Mouse (Mus musculus) kidney, embryonic 16.5 days (tissue): ENCODE measurements around the gene Ss18l1. TPM values are rescaled to one million over a fixed set of nuclear protein-coding genes. Genes with fewer than 3 reads are reported as not detected.

Experiments used
- ATAC-seq: fragments of 200-750 bp; cut with Nextera tagmentation; 2 replicates; pipeline ENCODE4 v1.8.0; 2017; ENCODE audit warnings: moderate TSS enrichment; ENCODE audit not compliant: low FRiP score, low TSS enrichment
- H3K27ac ChIP-seq: fragments of 300-500 bp; sonication (generic); 2 replicates; pipeline ENCODE4 v1.5.1; 2014; ENCODE audit warnings: low read length
- H3K27me3 ChIP-seq: fragments of 300-500 bp; sonication (generic); 2 replicates; pipeline ENCODE4 v1.6.1; 2014; ENCODE audit warnings: low read length, control low read depth, mixed read lengths; ENCODE audit not compliant: insufficient read depth
- H3K36me3 ChIP-seq: fragments of 300-500 bp; sonication (generic); 2 replicates; pipeline ENCODE4 v1.6.1; 2014; ENCODE audit warnings: low read length, control low read depth, mixed read lengths; ENCODE audit not compliant: insufficient read depth
- H3K4me1 ChIP-seq: fragments of 300-500 bp; sonication (generic); 2 replicates; pipeline ENCODE4 v1.6.1; 2014; ENCODE audit warnings: low read length, control low read depth, mixed read lengths; ENCODE audit not compliant: insufficient read depth
- H3K4me2 ChIP-seq: fragments of 300-500 bp; sonication (generic); replicated peaks from 2 replicates; pipeline ENCODE4 v1.6.1; 2014; ENCODE audit warnings: low read depth, low read length
- H3K4me3 ChIP-seq: fragments of 300-500 bp; sonication (generic); 2 replicates; pipeline ENCODE4 v1.5.1; 2014; ENCODE audit warnings: mild to moderate bottlenecking, low read length
- H3K9ac ChIP-seq: fragments of 300-500 bp; sonication (generic); replicated peaks from 2 replicates; pipeline ENCODE4 v1.6.1; 2014; ENCODE audit warnings: low read length
- H3K9me3 ChIP-seq: fragments of 300-500 bp; sonication (generic); 2 replicates; pipeline ENCODE4 v1.6.1; 2016; ENCODE audit warnings: low read length, control low read depth
- WGBS: fragments of 180-500 bp; shearing (Covaris S2); extraction: QIAGEN DNeasy Blood & Tissue Kit; methylation state at CpG from one replicate; pipeline ENCODE4 v1.1.7; 2014; 5-methylcytosine and 5-hydroxymethylcytosine counted together
- polyA plus RNA-seq: library from polyadenylated mRNA; unstranded; fragments of >200 nt; fragmentation: Nextera tagmentation; extraction: Ambion mirVana; gene quantifications from 2 replicates; pipeline ENCODE4 v1.2.1, GENCODE M21; 2015

Gene Ss18l1
- polyA plus RNA-seq, 1 experiment from 2014 or later = 7.0 TPM

GRCm38 (mm10) chr2:180031270-180031669 lies 11.0 kb upstream of the Ss18l1 start:
- WGBS = 65% methylated on average over 6 of the region's 6 CpGs
- H3K27ac ChIP-seq = peak overlapping the region; percentile 27; the same call in 1 of the 2 replicates
- no peak for ATAC-seq

GRCm38 (mm10) chr2:180032925-180033324 lies 9.4 kb upstream of the Ss18l1 start:
- H3K27ac ChIP-seq = no peak overlapping the region
- no peak overlapping the region for H3K4me3 ChIP-seq
- no peak overlapping the region for H3K9ac ChIP-seq
- no peaks in the 10 kb centered on the region for H3K9me3 ChIP-seq
- no peaks in the 10 kb centered on the region for H3K27me3 ChIP-seq
- peaks cover 8% of the 10 kb centered on the region for H3K4me1 ChIP-seq
- WGBS = 71% methylated on average over 3 of the region's 3 CpGs
- H3K4me2 ChIP-seq = no peak overlapping the region
- no peak for ATAC-seq
- H3K36me3 ChIP-seq = peaks cover 92% of the 10 kb centered on the region

More at GRCm38 (mm10) chr2:180031270-180031669, 11.0 kb upstream of the Ss18l1 start:
- peaks cover 78% of the 10 kb centered on the region for H3K36me3 ChIP-seq
- H3K27me3 ChIP-seq = no peaks in the 10 kb centered on the region
- no peaks in the 10 kb centered on the region for H3K9me3 ChIP-seq
- H3K4me2 ChIP-seq = no peak overlapping the region
- no peak overlapping the region for H3K4me3 ChIP-seq
- no peak overlapping the region for H3K9ac ChIP-seq
- H3K4me1 ChIP-seq = peaks cover 25% of the 10 kb centered on the region

GRCm38 (mm10) chr2:180033956-180034355 lies 8.4 kb upstream of the Ss18l1 start:
- Histone ChIP-seq H3K36me3 (peaks cover 92% of the 10 kb centered on the region), H3K9me3 (no peaks in the 10 kb centered on the region), H3K27me3 (no peaks in the 10 kb centered on the region), H3K4me2 (no peak overlapping the region), H3K27ac (no peak overlapping the region), H3K4me3 (no peak overlapping the region), H3K4me1 (peaks cover 5% of the 10 kb centered on the region; the same call in 1 of the 2 replicates), H3K9ac (no peak overlapping the region)
- 58% methylated on average over 3 of the region's 3 CpGs for WGBS
- no peak for ATAC-seq

GRCm38 (mm10) chr2:180034753-180035152 lies 7.6 kb upstream of the Ss18l1 start:
- Histone ChIP-seq H3K27me3 (no peaks in the 10 kb centered on the region), H3K9me3 (no peaks in the 10 kb centered on the region), H3K36me3 (peaks cover 86% of the 10 kb centered on the region), H3K4me2 (no peak overlapping the region), H3K4me1 (peaks cover 9% of the 10 kb centered on the region), H3K27ac (no peak overlapping the region), H3K9ac (no peak overlapping the region), H3K4me3 (no peak overlapping the region)
- WGBS = 51% methylated on average over 5 of the region's 5 CpGs
- no peak for ATAC-seq

- Histone ChIP-seq H3K27me3 (no peaks in the 10 kb centered on the region), H3K4me1 (peaks cover 35% of the 10 kb centered on the region), H3K9ac (peak overlapping the region; percentile 42; the same call in 1 of the 2 replicates), H3K36me3 (peaks cover 34% of the 10 kb centered on the region), H3K9me3 (no peaks in the 10 kb centered on the region), H3K27ac (peak overlapping the region; percentile 47; the same call in 1 of the 2 replicates), H3K4me3 (peak overlapping the region; percentile 98), H3K4me2 (peak overlapping the region; percentile 91)
- ATAC-seq = no peak
- WGBS = 34% methylated on average over 6 of the region's 6 CpGs
Measured at GRCm38 (mm10) chr2:180040406-180040805, 1.9 kb upstream of the Ss18l1 start.

GRCm38 (mm10) chr2:180041577-180042255 lies 593 bp upstream of the Ss18l1 start:
- ATAC-seq = peak; percentile 40
- under 1% methylated on average over 63 of the region's 66 CpGs for WGBS
- peak overlapping the region; percentile 98 for H3K4me3 ChIP-seq
- peak overlapping the region; percentile 91 for H3K4me2 ChIP-seq
- peak overlapping the region; percentile 93 for H3K9ac ChIP-seq
- peak overlapping the region; percentile 92 for H3K27ac ChIP-seq
- peaks cover 24% of the 10 kb centered on the region for H3K36me3 ChIP-seq
- no peaks in the 10 kb centered on the region for H3K9me3 ChIP-seq
- H3K4me1 ChIP-seq = peaks cover 35% of the 10 kb centered on the region
- no peaks in the 10 kb centered on the region for H3K27me3 ChIP-seq

- Histone ChIP-seq H3K27me3 (no peaks in the 10 kb centered on the region), H3K4me2 (peak overlapping the region; percentile 91), H3K4me3 (peak overlapping the region; percentile 98), H3K9ac (peak overlapping the region; percentile 93), H3K36me3 (peaks cover 17% of the 10 kb centered on the region), H3K4me1 (peaks cover 35% of the 10 kb centered on the region), H3K27ac (peak overlapping the region; percentile 92), H3K9me3 (no peaks in the 10 kb centered on the region; the same call in 1 of the 2 replicates)
- WGBS = under 1% methylated on average over 60 of the region's 66 CpGs
- peak; percentile 76 for ATAC-seq
Measured at GRCm38 (mm10) chr2:180042858-180043515, 678 bp downstream of the Ss18l1 start.

GRCm38 (mm10) chr2:180045283-180045682 lies 3.0 kb downstream of the Ss18l1 start:
- Histone ChIP-seq H3K4me2 (no peak overlapping the region), H3K27me3 (no peaks in the 10 kb centered on the region), H3K9ac (no peak overlapping the region), H3K27ac (no peak overlapping the region), H3K36me3 (peaks cover 6% of the 10 kb centered on the region), H3K4me3 (no peak overlapping the region), H3K9me3 (no peaks in the 10 kb centered on the region; the same call in 1 of the 2 replicates), H3K4me1 (peaks cover 27% of the 10 kb centered on the region)
- WGBS = 40% methylated on average over 4 of the region's 4 CpGs
- no peak for ATAC-seq

GRCm38 (mm10) chr2:180047580-180047979 lies 5.3 kb downstream of the Ss18l1 start:
- 85% methylated on average over 3 of the region's 3 CpGs for WGBS
- no peak for ATAC-seq
- Histone ChIP-seq H3K27me3 (no peaks in the 10 kb centered on the region), H3K9ac (no peak overlapping the region), H3K27ac (no peak overlapping the region), H3K4me3 (no peak overlapping the region), H3K4me2 (no peak overlapping the region), H3K4me1 (peaks cover 14% of the 10 kb centered on the region), H3K36me3 (peaks cover 6% of the 10 kb centered on the region), H3K9me3 (no peaks in the 10 kb centered on the region; the same call in 1 of the 2 replicates)
